Mouse (Mus musculus) kidney, postnatal 4 days (tissue): Measurements from ENCODE around the gene Frmd4b.
A peak's percentile ranks its signal among the peaks of the same experiment; 100 is the strongest.

Experiments
- DNase-seq, 2 experiments: peaks; one replicate each; pipeline ENCODE4 v3.0.0; 2021; ENCODE audit warnings: mixed read lengths in 2 of 2

The Frmd4b gene

GRCm38 (mm10) chr6:97518467-97518866, 98.9 kb downstream of the Frmd4b start:
- DNase-seq: peak in 1 of 2 experiments; percentile 34

GRCm38 (mm10) chr6:97517616-97518235, 99.6 kb downstream of the Frmd4b start:
- peak in 1 of 2 experiments; percentile 29 for DNase-seq

GRCm38 (mm10) chr6:97516941-97517340, 100.4 kb downstream of the Frmd4b start:
- DNase-seq: no peak

GRCm38 (mm10) chr6:97510771-97511170, 106.6 kb downstream of the Frmd4b start:
- DNase-seq: peak in 1 of 2 experiments; percentile 25

GRCm38 (mm10) chr6:97509434-97509833, 107.9 kb downstream of the Frmd4b start:
- DNase-seq: no peak

- DNase-seq: no peak
Observed at GRCm38 (mm10) chr6:97508480-97508879, 108.9 kb downstream of the Frmd4b start.

GRCm38 (mm10) chr6:97507893-97508292, 109.4 kb downstream of the Frmd4b start:
- DNase-seq: no peak

- DNase-seq: peak; percentile 73 to 80
Observed at GRCm38 (mm10) chr6:97506141-97506650, 111.1 kb downstream of the Frmd4b start.

- DNase-seq: no peak
Observed at GRCm38 (mm10) chr6:97504673-97505072, 112.7 kb downstream of the Frmd4b start.

GRCm38 (mm10) chr6:97501000-97501399, 116.3 kb downstream of the Frmd4b start:
- no peak for DNase-seq

GRCm38 (mm10) chr6:97500246-97500645, 117.1 kb downstream of the Frmd4b start:
- DNase-seq: no peak

GRCm38 (mm10) chr6:97496002-97496401, 121.3 kb downstream of the Frmd4b start:
- DNase-seq: no peak

- DNase-seq: no peak
Observed at GRCm38 (mm10) chr6:97491065-97491464, 126.3 kb downstream of the Frmd4b start.

- peak in 1 of 2 experiments; percentile 42 for DNase-seq
Observed at GRCm38 (mm10) chr6:97488821-97489220, 128.5 kb downstream of the Frmd4b start.

- no peak for DNase-seq
Observed at GRCm38 (mm10) chr6:97488280-97488679, 129.1 kb downstream of the Frmd4b start.

GRCm38 (mm10) chr6:97487535-97488081, 129.7 kb downstream of the Frmd4b start:
- peak; percentile 71 to 84 for DNase-seq

GRCm38 (mm10) chr6:97486813-97487361, 130.5 kb downstream of the Frmd4b start:
- peak; percentile 45 to 59 for DNase-seq

GRCm38 (mm10) chr6:97485886-97486386, 131.4 kb downstream of the Frmd4b start:
- DNase-seq: no peak

GRCm38 (mm10) chr6:97481912-97482311, 135.4 kb downstream of the Frmd4b start:
- DNase-seq: no peak

- DNase-seq: peak; percentile 36 to 70
Observed at GRCm38 (mm10) chr6:97478981-97479860, 138.1 kb downstream of the Frmd4b start.

- DNase-seq: no peak
Observed at GRCm38 (mm10) chr6:97473672-97474071, 143.7 kb downstream of the Frmd4b start.

- no peak for DNase-seq
Observed at GRCm38 (mm10) chr6:97472873-97473550, 144.3 kb downstream of the Frmd4b start.
